Mouse (Mus musculus) liver (tissue): ENCODE measurements around the gene Hbb-y.
"Not testable (repeated sequence)": the region's sequence is repeated elsewhere in the genome, so short reads cannot be mapped to it uniquely, and the experiment has no call there.

Source experiments
- DNase-seq: peaks from one replicate; pipeline ENCODE4 v3.0.0-alpha.2; 2020; ENCODE audit warnings: mixed read lengths

Hbb-y gene

DNA sequence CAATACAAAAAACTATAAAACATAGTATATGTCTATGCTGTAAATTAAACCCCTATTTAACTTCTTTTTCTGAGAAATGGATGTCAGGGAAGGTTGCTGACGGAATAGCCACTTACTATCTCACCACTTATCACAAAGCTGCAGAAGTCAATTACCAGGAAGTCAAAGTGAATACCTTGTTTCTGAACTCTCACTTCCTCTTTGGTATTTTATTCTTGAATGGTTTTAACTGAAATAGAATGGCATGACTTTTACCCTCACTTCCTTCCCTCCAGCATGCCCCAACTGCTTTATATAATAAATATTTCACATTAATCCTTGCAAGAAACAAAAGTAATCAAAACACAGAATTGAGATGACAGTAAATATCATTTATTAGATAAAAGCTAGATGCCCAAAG lies 40.8 kb downstream of the Hbb-y start:
- DNase-seq, result no peak

- DNase-seq, result peak; percentile 56
Measured at GRCm38 (mm10) chr7:103811223-103811845, 41.7 kb downstream of the Hbb-y start.

- no peak for DNase-seq
Measured at GRCm38 (mm10) chr7:103810746-103811145, 42.3 kb downstream of the Hbb-y start.

GRCm38 (mm10) chr7:103810296-103810695 lies 42.7 kb downstream of the Hbb-y start:
- no peak for DNase-seq

DNA sequence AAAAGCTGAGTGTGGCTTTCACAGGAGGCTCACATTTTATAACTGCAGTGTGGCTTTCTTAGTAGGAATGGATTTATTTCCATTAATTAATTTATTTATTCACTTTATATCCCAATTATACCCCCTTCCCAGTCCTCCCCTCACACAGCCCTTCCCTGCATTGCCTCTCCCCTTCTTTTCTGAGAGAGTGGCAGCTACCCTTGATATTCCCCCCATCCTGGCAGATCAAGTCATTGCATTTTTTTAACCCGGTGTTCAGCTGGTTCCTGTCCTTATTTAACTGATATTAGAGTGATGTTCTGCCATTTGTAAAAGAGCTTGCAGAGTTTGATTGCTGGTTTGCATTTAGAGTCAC lies 43.2 kb downstream of the Hbb-y start:
- no peak for DNase-seq

- DNase-seq, result no peak
Measured at GRCm38 (mm10) chr7:103808971-103809800, 43.8 kb downstream of the Hbb-y start.

DNA sequence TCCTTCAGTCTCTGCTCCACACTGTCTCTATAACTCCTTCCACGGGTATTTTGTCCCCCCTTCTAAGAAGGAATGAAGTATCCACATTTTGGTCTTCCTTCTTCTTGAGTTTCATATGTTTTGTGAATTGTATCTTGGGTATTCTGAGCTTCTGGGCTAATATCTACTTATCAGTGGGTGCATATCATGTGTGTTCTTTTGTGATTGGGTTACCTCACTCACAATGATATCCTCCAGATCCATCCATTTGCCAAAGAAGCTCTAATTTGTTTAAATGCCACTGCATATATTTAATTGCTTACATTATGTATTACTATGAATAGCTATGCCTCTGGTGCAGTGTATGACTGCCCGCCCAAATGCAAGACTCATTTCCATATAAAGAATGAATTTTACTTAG lies 44.9 kb downstream of the Hbb-y start:
- not testable (repeated sequence) for DNase-seq

DNA sequence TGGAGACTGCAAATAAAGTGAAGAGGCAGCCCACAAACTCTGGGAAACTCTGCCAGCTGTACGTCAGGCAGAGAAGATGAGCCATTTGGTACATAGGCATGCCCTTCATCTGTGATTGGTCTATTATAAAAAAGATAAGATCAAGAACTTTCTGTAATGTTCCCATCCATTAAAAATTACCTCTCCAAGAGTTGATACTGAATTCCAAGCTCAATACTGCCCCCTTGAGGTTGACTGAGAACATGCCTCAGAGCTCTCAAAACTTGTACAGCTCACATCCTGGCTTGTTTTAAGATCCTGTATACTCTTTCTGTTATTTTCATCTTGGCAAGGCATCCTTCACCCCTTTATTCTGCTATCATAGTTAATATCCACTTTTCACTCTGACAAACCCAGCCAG lies 46.2 kb downstream of the Hbb-y start:
- peak; percentile 61 for DNase-seq
